Mouse (Mus musculus): ENCODE measurements around the gene Cmtm4. TPM values are rescaled to one million over a fixed set of nuclear protein-coding genes. Genes with fewer than 3 reads are reported as not detected.

The Cmtm4 gene
- polyA plus RNA-seq, 1 experiment from 2014 or later, result 6.2 TPM

DNA sequence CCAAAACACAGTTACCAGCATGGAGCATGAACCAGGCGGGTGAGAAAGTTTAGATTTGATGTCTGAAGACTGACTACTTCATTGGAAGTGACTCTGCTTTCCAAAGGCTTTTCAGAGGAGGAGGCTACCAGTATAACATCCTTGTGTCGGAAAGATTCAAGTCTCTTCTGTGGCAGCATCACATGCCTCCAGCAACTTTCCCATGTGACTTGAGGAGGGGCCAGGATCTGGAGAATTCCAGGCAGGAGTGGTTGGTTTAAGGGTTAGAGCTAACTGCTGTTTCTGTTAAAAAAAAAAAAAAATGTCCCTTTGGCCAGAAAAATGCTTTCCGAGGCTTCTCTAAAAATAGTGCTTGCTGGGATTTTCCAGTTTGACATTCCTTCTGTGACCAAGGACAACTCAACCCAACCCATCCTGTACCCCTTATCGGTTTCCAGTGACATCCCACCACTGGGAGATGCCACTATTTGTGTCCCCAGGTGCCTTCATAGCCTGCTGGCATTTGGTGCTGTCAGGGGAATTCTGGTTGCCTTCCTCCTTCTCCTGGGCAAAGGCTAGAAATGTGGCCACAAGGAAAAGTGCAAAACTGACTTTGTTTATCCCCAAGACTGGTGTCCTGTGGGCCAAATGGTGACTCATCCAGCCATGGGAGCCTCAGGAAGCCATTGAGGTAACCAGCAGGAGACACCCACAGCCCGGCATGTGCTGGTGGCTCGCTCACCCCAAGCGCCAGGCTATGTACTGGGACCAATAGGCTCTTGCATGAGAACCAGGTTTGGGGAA lies 12.9 kb upstream of the Cmtm4 start:
- no peak overlapping the region for H3K4me3 ChIP-seq (replicated peaks)
- no peak for ATAC-seq (ENCODE audit: insufficient read depth, low FRiP score, low read depth)
- WGBS, result 87% methylated on average over 7 of the region's 7 CpGs
- no peaks in the 10 kb centered on the region for H3K27me3 ChIP-seq (replicated peaks)
- no peaks in the 10 kb centered on the region for H3K9me3 ChIP-seq
- H3K9ac ChIP-seq, result no peak overlapping the region
- no peak overlapping the region for H3K4me2 ChIP-seq
- no peak overlapping the region for H3K27ac ChIP-seq
- peaks cover under 1% of the 10 kb centered on the region; the same call in 1 of the 2 replicates for H3K4me1 ChIP-seq
- H3K36me3 ChIP-seq, result no peaks in the 10 kb centered on the region

DNA sequence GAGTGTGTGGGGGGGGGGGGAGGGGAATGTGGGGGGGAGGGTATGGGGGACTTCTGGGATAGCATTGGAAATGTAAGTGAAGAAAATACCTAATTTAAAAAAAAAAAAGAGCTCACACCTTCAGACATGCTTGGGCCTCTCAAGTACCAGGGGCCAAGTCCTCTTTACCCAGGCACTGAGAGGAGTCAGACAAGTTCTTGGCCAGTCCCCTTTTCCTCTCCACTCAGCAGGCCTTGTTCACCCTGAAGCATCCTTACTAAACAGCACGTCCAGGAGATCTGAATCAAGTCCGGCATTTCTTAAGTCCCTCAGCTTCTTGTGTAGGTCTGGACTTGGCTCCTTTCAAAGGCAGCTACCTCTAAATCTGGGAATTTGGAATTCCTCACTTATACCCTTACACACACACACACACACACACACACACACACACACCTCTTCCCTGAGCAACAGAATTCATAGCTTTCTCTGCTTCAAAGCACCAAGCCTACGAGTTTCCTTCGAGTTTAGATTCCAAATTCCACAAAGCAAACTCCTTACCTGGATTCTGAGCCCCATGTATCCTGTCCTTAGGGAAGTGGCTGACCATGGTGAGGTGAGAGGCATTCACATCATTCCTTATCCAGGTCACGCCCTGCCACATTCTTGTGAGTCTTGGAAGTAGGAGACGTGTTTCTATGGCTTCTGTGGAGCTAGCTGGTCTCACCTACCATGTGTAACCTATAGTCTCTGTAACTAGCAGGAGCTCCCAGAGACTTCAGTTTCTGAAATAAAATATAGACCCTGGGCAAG lies 10.9 kb upstream of the Cmtm4 start:
- H3K9ac ChIP-seq, result no peak overlapping the region
- H3K27ac ChIP-seq, result no peak overlapping the region
- no peak overlapping the region for H3K4me2 ChIP-seq
- no peak for ATAC-seq (ENCODE audit: insufficient read depth, low FRiP score, low read depth)
- no peaks in the 10 kb centered on the region; the same call in 1 of the 2 replicates for H3K4me1 ChIP-seq
- H3K27me3 ChIP-seq (replicated peaks), result no peaks in the 10 kb centered on the region
- WGBS, result 69% methylated on average over 6 of the region's 6 CpGs
- no peaks in the 10 kb centered on the region for H3K36me3 ChIP-seq
- H3K9me3 ChIP-seq, result no peaks in the 10 kb centered on the region
- H3K4me3 ChIP-seq (replicated peaks), result no peak overlapping the region

DNA sequence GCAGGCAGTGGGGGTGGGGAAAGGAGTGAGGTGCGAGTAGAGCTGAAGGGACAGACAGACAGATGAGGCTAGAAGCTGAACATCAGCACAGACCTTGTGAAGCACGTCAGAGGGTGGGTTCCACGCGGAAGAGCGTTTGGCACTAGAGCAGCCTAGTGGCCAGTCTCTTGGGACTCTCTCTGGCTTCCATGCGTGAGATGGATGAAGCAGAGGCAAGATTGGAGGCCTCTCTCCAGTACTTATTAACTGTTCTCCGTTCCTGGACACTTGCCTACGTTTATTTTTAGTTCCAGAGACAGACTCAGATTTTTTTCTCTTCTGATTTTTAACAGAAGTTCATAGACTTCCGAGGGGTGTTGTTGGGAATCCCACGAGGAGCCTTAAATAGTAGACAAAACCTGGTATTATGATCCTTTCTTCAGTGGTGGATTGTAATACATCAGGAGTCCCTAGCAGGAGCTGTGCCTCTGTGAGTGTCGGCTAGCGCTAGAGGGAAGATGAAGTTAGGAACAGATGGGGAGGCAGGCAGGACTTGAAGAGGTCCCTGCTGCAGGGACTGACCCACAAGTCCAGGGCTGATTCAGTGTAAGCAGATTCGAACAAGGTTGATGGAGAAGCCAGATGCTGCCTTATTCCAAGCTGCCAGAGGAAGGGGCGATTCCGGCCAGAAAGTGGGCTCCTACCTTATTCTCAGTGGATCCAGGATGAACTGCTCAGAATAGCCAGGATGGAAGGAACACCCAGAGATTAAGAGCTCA lies 10.0 kb upstream of the Cmtm4 start:
- no peak overlapping the region for H3K4me2 ChIP-seq
- H3K9ac ChIP-seq, result no peak overlapping the region
- H3K36me3 ChIP-seq, result no peaks in the 10 kb centered on the region
- H3K4me3 ChIP-seq (replicated peaks), result no peak overlapping the region
- H3K27me3 ChIP-seq (replicated peaks), result no peaks in the 10 kb centered on the region
- H3K4me1 ChIP-seq, result no peaks in the 10 kb centered on the region; the same call in 1 of the 2 replicates
- WGBS, result 40% methylated on average over 15 of the region's 15 CpGs
- ATAC-seq (ENCODE audit: insufficient read depth, low FRiP score, low read depth), result no peak
- H3K9me3 ChIP-seq, result no peaks in the 10 kb centered on the region
- peak overlapping the region; percentile 62 for H3K27ac ChIP-seq

DNA sequence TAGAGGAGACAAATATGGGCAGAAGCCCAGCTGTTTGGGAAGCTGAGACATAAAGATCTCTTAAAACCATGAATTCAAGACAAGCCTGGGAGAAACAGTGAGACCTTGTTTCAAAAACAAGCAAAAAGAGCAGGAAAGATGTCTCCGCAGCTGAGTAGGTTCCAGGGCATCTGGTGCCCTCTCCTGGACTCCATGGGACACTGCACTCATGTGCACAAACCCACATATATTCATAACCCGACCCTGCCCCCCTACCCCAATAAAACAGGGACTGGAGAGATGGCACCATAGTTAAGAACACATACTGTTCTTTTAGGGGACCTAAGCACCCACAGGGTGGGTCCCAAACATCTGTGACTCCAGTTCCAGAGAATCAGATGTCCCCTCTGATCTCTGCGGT lies 8.0 kb upstream of the Cmtm4 start:
- H3K4me3 ChIP-seq (replicated peaks), result no peak overlapping the region
- no peak overlapping the region for H3K4me2 ChIP-seq
- no peaks in the 10 kb centered on the region for H3K9me3 ChIP-seq
- no peak overlapping the region for H3K9ac ChIP-seq
- H3K27me3 ChIP-seq (replicated peaks), result no peaks in the 10 kb centered on the region
- H3K27ac ChIP-seq, result no peak overlapping the region
- ATAC-seq (ENCODE audit: insufficient read depth, low FRiP score, low read depth), result no peak
- WGBS, result 60% methylated on average over 3 of the region's 3 CpGs
- H3K36me3 ChIP-seq, result no peaks in the 10 kb centered on the region
- no peaks in the 10 kb centered on the region; the same call in 1 of the 2 replicates for H3K4me1 ChIP-seq

DNA sequence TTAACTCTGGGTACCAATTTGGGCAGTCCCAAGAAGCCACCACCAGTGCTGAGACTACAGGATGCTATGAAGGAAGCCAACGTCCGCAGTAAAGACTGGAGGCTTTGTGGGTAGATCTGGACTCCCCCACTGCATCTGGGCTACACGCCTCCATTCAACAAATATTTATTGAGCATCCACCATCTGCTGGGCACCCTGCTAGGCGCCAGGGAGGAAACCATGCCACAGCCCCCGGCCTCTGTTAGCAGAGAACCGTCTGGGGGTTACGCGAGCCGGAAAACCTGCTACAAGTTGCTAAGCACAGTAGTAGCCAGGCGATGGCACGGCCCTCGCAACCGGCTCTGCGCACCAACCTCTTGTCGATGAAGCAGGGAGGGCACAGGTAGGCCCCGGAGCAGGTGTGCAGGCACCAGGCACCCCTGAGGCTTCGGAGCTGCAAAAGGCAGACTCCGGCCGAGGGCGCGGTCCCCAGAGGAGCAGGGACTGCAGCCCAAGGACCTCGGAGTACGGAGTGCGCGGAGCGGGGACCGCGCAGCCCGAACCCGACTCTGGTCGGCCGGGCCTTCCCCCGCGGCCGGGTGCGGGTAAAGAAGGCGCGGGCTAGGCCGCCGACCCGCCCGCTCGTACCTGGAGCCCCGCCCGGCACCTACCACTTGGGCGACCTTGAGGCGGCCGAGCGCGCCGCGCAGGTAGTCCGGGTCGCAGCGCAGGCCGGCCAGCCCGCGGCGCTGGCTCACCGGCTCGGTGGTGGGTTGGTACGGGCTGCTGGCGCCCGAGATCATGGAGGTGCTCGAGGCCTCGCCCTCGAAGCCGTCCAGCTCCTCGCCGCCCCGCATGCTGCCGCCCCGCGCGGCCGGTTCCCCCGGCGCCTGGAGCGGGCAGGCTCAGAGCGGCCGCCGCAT lies 555 bp downstream of the Cmtm4 start:
- peak overlapping the region; percentile 79 for H3K4me2 ChIP-seq
- no peaks in the 10 kb centered on the region for H3K36me3 ChIP-seq
- under 1% methylated on average over 81 of the region's 82 CpGs for WGBS
- H3K9ac ChIP-seq, result peak overlapping the region; percentile 92
- peaks cover 17% of the 10 kb centered on the region; the same call in 1 of the 2 replicates for H3K4me1 ChIP-seq
- H3K27ac ChIP-seq, result peak overlapping the region; percentile 83
- H3K27me3 ChIP-seq (replicated peaks), result no peaks in the 10 kb centered on the region
- ATAC-seq (ENCODE audit: insufficient read depth, low FRiP score, low read depth), result peak; percentile 65
- no peaks in the 10 kb centered on the region for H3K9me3 ChIP-seq
- peak overlapping the region; percentile 85 for H3K4me3 ChIP-seq (replicated peaks)

DNA sequence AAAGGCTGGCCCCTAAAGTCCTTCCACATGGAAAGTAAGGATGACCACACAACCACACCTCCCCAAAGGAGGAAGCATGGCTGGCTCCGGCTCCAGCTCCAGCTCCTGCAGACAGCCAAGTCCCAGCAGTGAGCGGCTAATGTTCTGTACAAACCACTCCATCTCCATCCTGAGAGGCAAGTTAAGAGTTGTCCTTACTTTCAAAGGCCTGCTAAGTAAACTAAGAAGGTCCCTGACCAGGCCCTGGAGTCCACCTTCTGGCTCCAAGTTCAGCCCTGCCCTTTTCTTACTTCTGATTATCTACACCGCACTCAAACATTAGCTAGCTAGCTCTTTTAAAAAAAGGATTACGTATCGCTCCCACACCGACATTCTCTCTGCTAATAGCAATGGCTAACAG lies 1.8 kb downstream of the Cmtm4 start:
- Histone ChIP-seq H3K27ac (peak overlapping the region; percentile 83), H3K4me1 (peaks cover 17% of the 10 kb centered on the region; the same call in 1 of the 2 replicates), H3K27me3 (replicated peaks) (no peaks in the 10 kb centered on the region), H3K9ac (no peak overlapping the region), H3K4me3 (replicated peaks) (peak overlapping the region; percentile 85), H3K36me3 (no peaks in the 10 kb centered on the region), H3K4me2 (peak overlapping the region; percentile 79), H3K9me3 (no peaks in the 10 kb centered on the region)
- 53% methylated on average over 6 of the region's 6 CpGs for WGBS
- ATAC-seq (ENCODE audit: insufficient read depth, low FRiP score, low read depth), result peak; percentile 13; the same call in 1 of the 2 replicates

DNA sequence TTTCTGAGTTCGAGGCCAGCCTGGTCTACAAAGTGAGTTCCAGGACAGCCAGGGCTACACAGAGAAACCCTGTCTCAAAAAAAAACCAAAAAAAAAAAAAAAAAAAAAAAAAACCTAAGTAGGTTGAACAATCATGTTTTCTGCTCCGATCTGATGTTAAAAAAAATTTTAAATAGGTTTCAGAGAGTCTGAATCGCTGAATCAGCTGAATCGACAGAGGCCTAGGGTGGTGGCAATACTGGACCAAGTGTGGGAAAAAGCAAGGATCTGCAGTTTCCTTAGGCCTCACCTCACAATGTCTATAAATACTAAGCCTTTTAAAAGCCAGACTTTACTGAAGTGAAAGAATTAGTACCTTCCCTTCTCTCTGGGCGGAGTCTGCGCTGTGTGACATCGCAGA lies 2.5 kb downstream of the Cmtm4 start:
- peaks cover 17% of the 10 kb centered on the region; the same call in 1 of the 2 replicates for H3K4me1 ChIP-seq
- H3K4me2 ChIP-seq, result peak overlapping the region; percentile 79; the same call in 1 of the 2 replicates
- H3K9ac ChIP-seq, result no peak overlapping the region
- H3K27me3 ChIP-seq (replicated peaks), result no peaks in the 10 kb centered on the region
- no peaks in the 10 kb centered on the region for H3K9me3 ChIP-seq
- ATAC-seq (ENCODE audit: insufficient read depth, low FRiP score, low read depth), result no peak
- peak overlapping the region; percentile 83; the same call in 1 of the 2 replicates for H3K27ac ChIP-seq
- 87% methylated on average over 7 of the region's 7 CpGs for WGBS
- 0 out of 2 replicates have a peak overlapping the region, but pooled peaks have one; percentile 85 for H3K4me3 ChIP-seq (replicated peaks)
- no peaks in the 10 kb centered on the region for H3K36me3 ChIP-seq

DNA sequence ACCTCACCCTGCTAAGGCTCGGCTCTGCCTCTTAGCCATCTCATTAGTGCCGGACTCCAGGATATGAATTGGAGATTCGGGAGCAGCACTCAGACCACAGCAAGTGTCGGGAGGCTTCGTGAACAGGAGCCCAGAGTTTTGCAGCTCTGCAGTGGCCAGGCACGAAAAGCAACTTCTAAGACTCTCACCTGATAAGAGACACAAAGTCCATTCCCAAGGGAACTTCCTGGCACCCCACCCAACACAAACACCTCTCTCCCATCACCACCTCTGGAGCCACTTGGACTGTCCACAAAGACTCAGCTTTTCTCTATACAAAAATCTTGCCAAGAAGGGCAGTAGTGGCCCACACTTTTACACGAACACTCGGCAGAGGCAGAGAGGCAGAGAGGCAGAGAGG lies 5.4 kb downstream of the Cmtm4 start:
- peak; percentile 28; the same call in 1 of the 2 replicates for ATAC-seq (ENCODE audit: insufficient read depth, low FRiP score, low read depth)
- WGBS, result 63% methylated on average over 8 of the region's 8 CpGs
- Histone ChIP-seq H3K4me2 (no peak overlapping the region), H3K36me3 (no peaks in the 10 kb centered on the region), H3K27ac (peak overlapping the region; percentile 56; the same call in 1 of the 2 replicates), H3K27me3 (replicated peaks) (no peaks in the 10 kb centered on the region), H3K9ac (no peak overlapping the region), H3K9me3 (no peaks in the 10 kb centered on the region), H3K4me3 (replicated peaks) (no peak overlapping the region), H3K4me1 (peaks cover 33% of the 10 kb centered on the region)

DNA sequence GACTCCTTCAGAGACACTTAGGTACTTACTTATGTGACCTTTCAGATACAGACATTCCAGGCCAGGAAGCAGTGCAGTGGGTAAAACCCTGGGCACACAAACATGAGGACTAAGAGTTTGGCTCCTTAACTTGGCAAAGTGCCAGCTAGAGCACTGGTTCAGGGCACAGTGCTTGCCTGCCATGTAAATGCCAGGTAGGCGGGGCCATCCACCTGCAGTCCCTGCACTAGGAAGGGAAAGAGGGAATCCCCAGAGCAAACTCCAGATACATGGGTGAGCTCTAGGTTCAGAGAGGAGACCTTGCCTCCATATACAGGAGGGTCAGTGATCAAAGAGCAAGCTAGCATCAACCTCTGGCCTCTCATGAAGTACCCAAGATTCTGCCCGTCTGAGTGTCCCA lies 7.6 kb downstream of the Cmtm4 start:
- no peaks in the 10 kb centered on the region for H3K27me3 ChIP-seq (replicated peaks)
- H3K9ac ChIP-seq, result no peak overlapping the region
- ATAC-seq (ENCODE audit: insufficient read depth, low FRiP score, low read depth), result peak; percentile 45; the same call in 1 of the 2 replicates
- H3K27ac ChIP-seq, result no peak overlapping the region
- H3K9me3 ChIP-seq, result no peaks in the 10 kb centered on the region
- WGBS, result 70% methylated on average over 2 of the region's 2 CpGs
- H3K4me1 ChIP-seq, result peaks cover 27% of the 10 kb centered on the region
- H3K4me2 ChIP-seq, result no peak overlapping the region
- H3K4me3 ChIP-seq (replicated peaks), result no peak overlapping the region
- no peaks in the 10 kb centered on the region for H3K36me3 ChIP-seq

DNA sequence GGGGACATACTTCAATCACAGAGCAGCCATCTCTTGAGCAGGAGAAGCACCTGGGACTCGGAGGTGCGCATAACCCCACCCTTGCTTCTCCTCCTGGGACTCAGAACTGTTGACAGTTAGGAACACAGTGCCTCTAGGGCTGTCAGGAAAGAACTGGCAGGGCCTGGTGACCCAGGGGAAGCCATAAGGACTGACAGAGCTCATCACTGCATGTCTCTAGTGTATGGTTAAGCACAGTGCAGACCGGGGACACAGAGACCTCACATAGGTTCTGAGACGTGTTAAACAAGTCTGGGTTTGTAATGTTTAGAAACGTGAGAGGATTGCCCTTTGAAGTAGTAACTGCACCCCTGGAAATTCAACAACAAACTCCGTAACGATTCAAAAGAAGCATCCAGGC lies 8.1 kb downstream of the Cmtm4 start:
- Histone ChIP-seq H3K36me3 (no peaks in the 10 kb centered on the region), H3K27ac (no peak overlapping the region), H3K4me2 (no peak overlapping the region), H3K27me3 (replicated peaks) (no peaks in the 10 kb centered on the region), H3K4me3 (replicated peaks) (no peak overlapping the region), H3K4me1 (peaks cover 31% of the 10 kb centered on the region), H3K9me3 (no peaks in the 10 kb centered on the region), H3K9ac (no peak overlapping the region)
- WGBS, result 39% methylated on average over 7 of the region's 7 CpGs
- ATAC-seq (ENCODE audit: insufficient read depth, low FRiP score, low read depth), result no peak

DNA sequence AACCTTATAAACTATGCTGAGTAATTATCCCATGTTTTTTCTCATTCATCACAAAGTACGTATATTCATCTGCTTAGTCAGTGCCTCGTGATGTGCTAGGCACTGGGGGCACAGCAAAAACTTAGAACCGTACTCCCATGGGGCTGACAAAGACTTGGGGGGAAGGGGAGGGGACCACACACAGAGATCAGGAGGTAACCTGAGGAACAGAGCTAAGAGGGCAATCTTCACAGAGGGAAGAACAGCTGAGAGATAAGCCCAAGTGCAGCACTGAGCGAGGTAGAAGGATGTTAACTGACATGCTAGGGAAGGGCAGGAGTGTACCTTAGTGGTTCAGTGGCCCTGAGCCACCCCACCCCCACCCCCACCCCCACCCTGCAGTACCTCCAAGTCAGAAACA lies 8.9 kb downstream of the Cmtm4 start:
- no peak overlapping the region for H3K27ac ChIP-seq
- no peaks in the 10 kb centered on the region for H3K9me3 ChIP-seq
- no peak for ATAC-seq (ENCODE audit: insufficient read depth, low FRiP score, low read depth)
- no peaks in the 10 kb centered on the region for H3K27me3 ChIP-seq (replicated peaks)
- no peak overlapping the region for H3K4me3 ChIP-seq (replicated peaks)
- no peak overlapping the region for H3K9ac ChIP-seq
- H3K4me1 ChIP-seq, result peaks cover 34% of the 10 kb centered on the region
- no peaks in the 10 kb centered on the region for H3K36me3 ChIP-seq
- no peak overlapping the region for H3K4me2 ChIP-seq
- 27% methylated on average over 4 of the region's 4 CpGs for WGBS

All from stomach, embryonic 15.5 days (tissue).